ENCODE assay signal across 10 mouse cellular contexts in genomic region chr14:122256261-122256634, GRCm38 (mm10).
DNase-seq lines count a peak whose midpoint lies in the region; ATAC-seq and TF ChIP-seq lines count a peak whose summit lies in the region.
"Had no signal": no experiment of that assay in that cellular context is flagged by ENCODE, and none has a peak within 500 bp of the region (broad histone marks: within the 10 kb centered on the region; RNA-seq: fewer than 3 reads in every experiment).

No protein-coding gene starts in this region.

- no peak for ATAC-seq in heart, embryonic 14.5 days (ENCODE audit: insufficient number of reproducible peaks, insufficient read depth, low FRiP score, low read depth)
- peak; percentile 80 for ATAC-seq in forebrain, embryonic 13.5 days
- ATAC-seq in limb, embryonic 12.5 days (ENCODE audit: insufficient number of reproducible peaks, insufficient read depth, low FRiP score, low TSS enrichment, low read depth): no peak

- no peaks in the 10 kb centered on the region for H3K36me3 ChIP-seq in heart, embryonic 14.5 days (ENCODE audit: control insufficient read depth, insufficient read depth, low read length)
- H3K36me3 ChIP-seq in forebrain, embryonic 13.5 days (ENCODE audit: poor library complexity, severe bottlenecking): no peaks in the 10 kb centered on the region
- no peaks in the 10 kb centered on the region for H3K36me3 ChIP-seq in limb, embryonic 12.5 days

- DNase-seq in heart, adult 18-20 months: no peak
- DNase-seq in retina, postnatal 1 day: peak; percentile 76
- DNase-seq in kidney, postnatal 10 days: no peak
- DNase-seq in gastrocnemius, adult 2 months: no peak
- DNase-seq in left cerebral cortex, adult 8-10 months (ENCODE audit: low spot score in 2 of 2): no peak
- DNase-seq: adrenal gland, postnatal 25 days; right cerebral cortex, postnatal 4 days had no signal

- H3K4me3 ChIP-seq in heart, embryonic 14.5 days (ENCODE audit: control insufficient read depth in 1 of 2, insufficient read depth in 1 of 2, low read depth in 1 of 2, low read length in 2 of 2): no peak overlapping the region
- no peak overlapping the region; the same call in 1 of the 2 replicates for H3K4me3 ChIP-seq in forebrain, embryonic 13.5 days
- H3K4me3 ChIP-seq in limb, embryonic 12.5 days (replicated peaks): no peak overlapping the region
- no peak overlapping the region for H3K4me3 ChIP-seq in gastrocnemius, adult 2 months

- peak overlapping the region; percentile 39; the same call in 1 of the 2 replicates for H3K4me2 ChIP-seq in heart, embryonic 14.5 days (ENCODE audit: low read length)
- peak overlapping the region; percentile 47 for H3K4me2 ChIP-seq in forebrain, embryonic 13.5 days
- peak overlapping the region; percentile 47 for H3K4me2 ChIP-seq in limb, embryonic 12.5 days

- H3K9ac ChIP-seq in heart, embryonic 14.5 days (ENCODE audit: low read length): no peak overlapping the region
- no peak overlapping the region for H3K9ac ChIP-seq in forebrain, embryonic 13.5 days
- no peak overlapping the region for H3K9ac ChIP-seq in limb, embryonic 12.5 days (replicated peaks)

- 37% methylated on average over 8 of the region's 8 CpGs for WGBS in heart, embryonic 14.5 days
- 2% methylated on average over 8 of the region's 8 CpGs for WGBS in forebrain, embryonic 13.5 days
- 4% methylated on average over 8 of the region's 8 CpGs for WGBS in limb, embryonic 12.5 days

- intact Hi-C loops in gastrocnemius, adult 2 months (cut with DNase I): no loop called here

- H3K9me3 ChIP-seq in heart, embryonic 14.5 days (ENCODE audit: control insufficient read depth, low read length): no peaks in the 10 kb centered on the region
- no peaks in the 10 kb centered on the region for H3K9me3 ChIP-seq in forebrain, embryonic 13.5 days (replicated peaks)
- no peaks in the 10 kb centered on the region for H3K9me3 ChIP-seq in limb, embryonic 12.5 days

- H3K27me3 ChIP-seq in heart, embryonic 14.5 days (ENCODE audit: control insufficient read depth, insufficient read depth, low read length): peaks cover 33% of the 10 kb centered on the region
- peaks cover 33% of the 10 kb centered on the region for H3K27me3 ChIP-seq in forebrain, embryonic 13.5 days
- H3K27me3 ChIP-seq in limb, embryonic 12.5 days: peaks cover 37% of the 10 kb centered on the region

- no peak for TF ChIP-seq CTCF in gastrocnemius, adult 2 months (IDR thresholded peaks at IDR 0.05)

- peaks cover 0 to 6% of the 10 kb centered on the region in 2 experiments; a peak in 3 of 4 replicates for H3K4me1 ChIP-seq in heart, embryonic 14.5 days (ENCODE audit: control insufficient read depth in 2 of 2, insufficient read depth in 2 of 2, low read length in 2 of 2)
- peaks cover 38% of the 10 kb centered on the region for H3K4me1 ChIP-seq in forebrain, embryonic 13.5 days
- peaks cover 45% of the 10 kb centered on the region for H3K4me1 ChIP-seq in limb, embryonic 12.5 days (replicated peaks)

- no peak overlapping the region for H3K27ac ChIP-seq in heart, embryonic 14.5 days (replicated peaks in 1 of 2; ENCODE audit: control insufficient read depth in 1 of 2, insufficient read depth in 1 of 2, low read depth in 2 of 2, low read length in 2 of 2)
- peak overlapping the region; percentile 55 for H3K27ac ChIP-seq in forebrain, embryonic 13.5 days
- no peak overlapping the region for H3K27ac ChIP-seq in limb, embryonic 12.5 days
- no peak overlapping the region for H3K27ac ChIP-seq in gastrocnemius, adult 2 months
